ENCODE assay signal across 8 mouse cellular contexts in the genomic region with DNA sequence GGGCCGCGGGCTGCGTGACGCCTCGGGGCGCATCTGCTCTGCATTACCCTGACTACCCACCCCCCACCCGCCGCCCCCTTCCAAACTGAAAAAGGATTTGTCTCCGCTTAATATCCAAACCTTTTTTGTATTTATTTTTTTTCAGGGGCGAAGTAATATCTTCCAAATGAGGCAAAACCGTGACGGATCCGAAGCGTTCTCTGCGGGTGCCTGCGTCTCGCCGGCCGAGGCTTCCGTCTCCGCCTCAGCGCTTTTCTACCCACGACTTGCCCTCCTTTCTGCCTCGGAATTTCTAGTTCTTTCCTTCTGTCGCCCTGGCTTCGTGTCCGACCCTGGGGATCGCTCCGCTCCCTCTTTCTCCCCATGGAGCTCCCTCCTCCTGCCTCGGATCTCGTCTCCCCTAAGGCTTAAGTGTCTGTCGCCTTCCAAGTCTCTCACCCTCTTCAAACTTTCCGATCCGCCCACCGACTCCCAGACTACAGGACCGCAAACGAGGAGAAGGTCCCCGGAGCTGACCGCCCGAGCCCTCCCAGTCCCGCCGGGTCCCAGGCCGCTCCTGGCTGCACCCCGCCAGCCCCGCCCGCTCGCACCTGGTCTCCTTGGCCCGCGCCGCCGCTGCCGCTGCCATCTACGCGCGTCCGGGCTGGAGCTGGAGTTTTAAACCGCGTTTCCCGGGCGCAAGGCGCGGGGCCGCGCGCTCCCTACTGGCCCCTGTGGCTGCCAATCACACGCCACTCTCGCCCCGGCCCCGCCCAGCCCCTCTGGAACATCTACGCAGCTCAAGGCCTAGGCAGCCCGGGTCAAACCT. TPM values are rescaled to one million over a fixed set of nuclear protein-coding genes. Genes with fewer than 3 reads are reported as not detected.
DNase-seq lines count a peak whose midpoint lies in the region; ATAC-seq and TF ChIP-seq lines count a peak whose summit lies in the region.

TSS of gene Dmbx1 (minus strand) at position 632 of the 808 bp plus-strand sequence.

- H3K27me3 ChIP-seq in embryonic facial prominence, embryonic 12.5 days: peaks cover 95% of the 10 kb centered on the region
- peaks cover 62% of the 10 kb centered on the region for H3K27me3 ChIP-seq in hindbrain, embryonic 16.5 days (replicated peaks; ENCODE audit: control insufficient read depth, insufficient read depth, low read length)
- peaks cover 100% of the 10 kb centered on the region for H3K27me3 ChIP-seq in lung, embryonic 14.5 days (ENCODE audit: insufficient read depth, low read length)
- H3K27me3 ChIP-seq in stomach, embryonic 15.5 days (replicated peaks): peaks cover 98% of the 10 kb centered on the region
- H3K27me3 ChIP-seq in thymus, adult 2 months (ENCODE audit: control insufficient read depth, insufficient read depth, low read length): peaks cover 31% of the 10 kb centered on the region

- TF ChIP-seq CTCF in lung, embryonic 14.5 days (IDR thresholded peaks at IDR 0.05; ENCODE audit: low read depth): no peak
- TF ChIP-seq CTCF in thymus, adult 2 months (IDR thresholded peaks at IDR 0.05; ENCODE audit: borderline replicate concordance, control insufficient read depth, extremely low read depth, insufficient read depth, low read length, poor library complexity): no peak

- H3K9ac ChIP-seq in embryonic facial prominence, embryonic 12.5 days: peak within 1 kb of the TSS; percentile 40; the same call in 1 of the 2 replicates
- H3K9ac ChIP-seq in hindbrain, embryonic 16.5 days (ENCODE audit: low read depth, low read length): no peak within 1 kb of the TSS
- H3K9ac ChIP-seq in lung, embryonic 14.5 days: 0 out of 2 replicates have a peak within 1 kb of the TSS, but pooled peaks have one; percentile 9
- no peak within 1 kb of the TSS for H3K9ac ChIP-seq in stomach, embryonic 15.5 days

- H3K4me3 ChIP-seq in embryonic facial prominence, embryonic 12.5 days: peak within 1 kb of the TSS; percentile 42
- peak within 1 kb of the TSS; percentile 30 for H3K4me3 ChIP-seq in hindbrain, embryonic 16.5 days (ENCODE audit: low read length)
- peak within 1 kb of the TSS; percentile 33 for H3K4me3 ChIP-seq in lung, embryonic 14.5 days (ENCODE audit: low read depth, low read length)
- peak within 1 kb of the TSS; percentile 19 for H3K4me3 ChIP-seq in stomach, embryonic 15.5 days (replicated peaks)
- no peak within 1 kb of the TSS for H3K4me3 ChIP-seq in thymus, adult 2 months (ENCODE audit: control insufficient read depth, insufficient read depth, low read length)

- TF ChIP-seq POLR2A in thymus, adult 2 months (IDR thresholded peaks at IDR 0.05; ENCODE audit: control insufficient read depth, extremely low read depth, insufficient read depth, low read length, poor library complexity): no peak

- no peaks in the 10 kb centered on the region for H3K36me3 ChIP-seq in embryonic facial prominence, embryonic 12.5 days
- no peaks in the 10 kb centered on the region for H3K36me3 ChIP-seq in hindbrain, embryonic 16.5 days (ENCODE audit: control insufficient read depth, insufficient read depth, low read length)
- no peaks in the 10 kb centered on the region for H3K36me3 ChIP-seq in lung, embryonic 14.5 days (ENCODE audit: insufficient read depth)
- H3K36me3 ChIP-seq in stomach, embryonic 15.5 days: no peaks in the 10 kb centered on the region
- H3K36me3 ChIP-seq in thymus, adult 2 months (ENCODE audit: control insufficient read depth, insufficient read depth, low read length): no peaks in the 10 kb centered on the region

- under 1% methylated on average over 71 of the region's 71 CpGs for WGBS in embryonic facial prominence, embryonic 12.5 days
- under 1% methylated on average over 71 of the region's 71 CpGs for WGBS in hindbrain, embryonic 16.5 days
- 1% methylated on average over 71 of the region's 71 CpGs for WGBS in lung, embryonic 14.5 days
- WGBS in stomach, embryonic 15.5 days: under 1% methylated on average over 70 of the region's 71 CpGs
- WGBS in thymus, adult 2 months: 2% methylated on average over 71 of the region's 71 CpGs

- peak; percentile 22; the same call in 1 of the 2 replicates for ATAC-seq in embryonic facial prominence, embryonic 12.5 days (ENCODE audit: insufficient number of reproducible peaks, insufficient read depth, low FRiP score, low TSS enrichment)
- no peak; the same call in 1 of the 2 replicates for ATAC-seq in hindbrain, embryonic 16.5 days
- ATAC-seq in lung, embryonic 14.5 days (ENCODE audit: insufficient read depth): peak; percentile 57; the same call in 1 of the 2 replicates
- 0 out of 2 replicates have a peak, but pooled peaks have one; percentile 40 for ATAC-seq in stomach, embryonic 15.5 days (ENCODE audit: insufficient read depth, low FRiP score, low read depth)

- no peak within 1 kb of the TSS for H3K27ac ChIP-seq in embryonic facial prominence, embryonic 12.5 days
- H3K27ac ChIP-seq in hindbrain, embryonic 16.5 days (ENCODE audit: low read depth, low read length): no peak within 1 kb of the TSS
- H3K27ac ChIP-seq in lung, embryonic 14.5 days (ENCODE audit: low read depth): no peak within 1 kb of the TSS
- H3K27ac ChIP-seq in stomach, embryonic 15.5 days: no peak within 1 kb of the TSS
- no peak within 1 kb of the TSS for H3K27ac ChIP-seq in thymus, adult 2 months (ENCODE audit: control insufficient read depth, insufficient read depth, low read length)

- peak within 1 kb of the TSS; percentile 79 for H3K4me2 ChIP-seq in embryonic facial prominence, embryonic 12.5 days (replicated peaks)
- peak within 1 kb of the TSS; percentile 48 for H3K4me2 ChIP-seq in hindbrain, embryonic 16.5 days (ENCODE audit: low read length)
- peak within 1 kb of the TSS; percentile 63 for H3K4me2 ChIP-seq in lung, embryonic 14.5 days
- peak within 1 kb of the TSS; percentile 44 for H3K4me2 ChIP-seq in stomach, embryonic 15.5 days

- peaks cover 22% of the 10 kb centered on the region for H3K4me1 ChIP-seq in embryonic facial prominence, embryonic 12.5 days
- H3K4me1 ChIP-seq in hindbrain, embryonic 16.5 days (ENCODE audit: control insufficient read depth, insufficient read depth, low read depth, low read length): peaks cover 22% of the 10 kb centered on the region
- H3K4me1 ChIP-seq in lung, embryonic 14.5 days (ENCODE audit: insufficient read depth): no peaks in the 10 kb centered on the region
- H3K4me1 ChIP-seq in stomach, embryonic 15.5 days: peaks cover 11% of the 10 kb centered on the region
- H3K4me1 ChIP-seq in thymus, adult 2 months (replicated peaks; ENCODE audit: control insufficient read depth, insufficient read depth, low read length): peaks cover 3% of the 10 kb centered on the region; the same call in 1 of the 2 replicates

- DNase-seq in right cerebral cortex, postnatal 25 days: peak; percentile 14
- DNase-seq in right cerebral cortex, postnatal 10 days (ENCODE audit: low spot score in 2 of 2): no peak
- DNase-seq in lung, embryonic 14.5 days: peak; percentile 72
- DNase-seq in left cerebral cortex, adult 11 months (ENCODE audit: low spot score): no peak
- no peak for DNase-seq in thymus, adult 2 months

- no peaks in the 10 kb centered on the region for H3K9me3 ChIP-seq in embryonic facial prominence, embryonic 12.5 days
- H3K9me3 ChIP-seq in hindbrain, embryonic 16.5 days (ENCODE audit: control insufficient read depth, low read length): no peaks in the 10 kb centered on the region
- no peaks in the 10 kb centered on the region for H3K9me3 ChIP-seq in lung, embryonic 14.5 days (ENCODE audit: low read depth, low read length)
- no peaks in the 10 kb centered on the region for H3K9me3 ChIP-seq in stomach, embryonic 15.5 days

RNA-seq across cellular contexts. Expression of gene Dmbx1, which starts in this region (rescaled TPM):
- 1.3 and 1.4 TPM in 2 replicates for polyA plus RNA-seq in embryonic facial prominence, embryonic 12.5 days (2016; fragmentation: Nextera tagmentation; extraction: Ambion mirVana)
- 5.8 and 6.8 TPM in 2 replicates for polyA plus RNA-seq in hindbrain, embryonic 16.5 days (2015; fragmentation: Nextera tagmentation; extraction: Ambion mirVana)
- polyA plus RNA-seq in lung, embryonic 14.5 days (2014; fragmentation: Nextera tagmentation; extraction: Ambion mirVana): not detected in 2 replicates
- polyA plus RNA-seq in stomach, embryonic 15.5 days (2015; fragmentation: Nextera tagmentation; extraction: Ambion mirVana): 0.03 TPM in 1 of 2 replicates, not detected in the other
- polyA plus RNA-seq in thymus, adult 2 months (2012; rRNA removed): 0.14 and 0.18 TPM in 2 replicates

Comparison
In these comparisons a context has a peak if more than half of its experiments do, and no peak if none do; other contexts are left out.
1. Peak in DNase-seq, ATAC-seq, H3K4me3 ChIP-seq, H3K9ac ChIP-seq and H3K4me2 ChIP-seq in lung, embryonic 14.5 days; RNA of the gene not detected or under 1 TPM.
2. Peak in ATAC-seq, H3K4me3 ChIP-seq and H3K4me2 ChIP-seq in stomach, embryonic 15.5 days; RNA of the gene not detected or under 1 TPM.